Mouse (Mus musculus) olfactory bulb, adult 2 months (tissue): ENCODE data around the gene Knl1.

Source experiments
- CTCF ChIP-seq: fragments of 200-500 bp; IDR thresholded peaks from 2 replicates; pipeline ENCODE4 v1.5.1; 2012; ENCODE audit warnings: low read depth, mild to moderate bottlenecking, low read length, moderate library complexity; ENCODE audit not compliant: insufficient read depth
- POLR2A ChIP-seq: fragments of 200-500 bp; IDR thresholded peaks from 2 replicates; pipeline ENCODE4 v1.6.1; 2012; ENCODE audit warnings: mild to moderate bottlenecking, low read depth, low read length, moderate library complexity; ENCODE audit not compliant: insufficient read depth

DNA sequence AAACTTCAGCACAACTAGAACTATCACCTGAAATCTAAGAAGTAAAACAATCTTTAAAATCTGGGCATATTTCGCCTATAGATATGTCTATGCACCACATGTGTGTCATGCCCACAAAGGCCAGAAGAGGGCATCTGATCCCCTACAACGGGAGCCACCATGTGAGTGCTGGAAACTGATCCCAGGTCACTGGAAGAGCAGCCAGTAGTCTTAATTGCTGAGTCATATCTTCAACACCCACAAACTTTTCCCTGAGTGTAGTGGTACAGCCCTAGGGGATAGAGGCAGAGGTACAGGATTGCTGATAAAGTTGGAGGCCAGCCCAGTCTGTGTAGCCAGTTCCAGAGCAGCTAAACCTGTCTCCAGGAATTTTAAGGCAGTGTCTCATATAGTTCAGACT lies 98.3 kb downstream of the Knl1 start:
- TF ChIP-seq POLR2A, result no peak
- TF ChIP-seq CTCF, result no peak
